Mouse (Mus musculus): Measurements from ENCODE around the gene Iqce. TPM values are rescaled to one million over a fixed set of nuclear protein-coding genes. Genes with fewer than 3 reads are reported as not detected.
A peak's percentile ranks its signal among the peaks of the same experiment; 100 is the strongest.

The Iqce gene
- polyA plus RNA-seq, 1 experiment from 2014 or later = 31.0 TPM

DNA sequence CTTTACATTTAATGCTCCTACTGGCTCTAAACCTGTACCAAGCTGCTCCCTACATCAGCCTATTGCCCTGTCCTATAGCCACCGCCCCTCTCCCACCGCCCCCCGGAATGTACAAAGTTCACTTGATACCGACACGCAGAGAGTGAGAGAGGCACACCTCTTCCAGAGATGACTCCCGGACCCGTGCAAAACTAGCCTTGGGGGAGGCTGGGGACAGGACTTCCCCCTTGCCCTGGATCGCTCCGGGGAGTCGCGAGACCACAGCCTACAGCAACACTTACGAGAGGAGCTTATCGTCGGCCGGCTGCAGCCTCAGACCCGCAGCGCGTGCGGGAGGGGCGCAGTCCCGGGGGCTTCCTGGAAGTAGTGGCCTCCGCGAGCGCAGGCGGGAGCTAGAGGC is 517 bp downstream of the Iqce start:
- Histone ChIP-seq H3K27ac (ENCODE audit: low read depth, low read length) (peak overlapping the region; percentile 53; the same call in 1 of the 2 replicates), H3K4me2 (ENCODE audit: low read depth, low read length, severe bottlenecking) (peak overlapping the region; percentile 90), H3K4me1 (replicated peaks; ENCODE audit: control insufficient read depth, insufficient read depth, low read length) (peaks cover 13% of the 10 kb centered on the region), H3K9me3 (ENCODE audit: control insufficient read depth, low read length) (no peaks in the 10 kb centered on the region), H3K9ac (ENCODE audit: low read length) (peak overlapping the region; percentile 83), H3K4me3 (ENCODE audit: low read depth, low read length) (peak overlapping the region; percentile 83), H3K36me3 (ENCODE audit: control insufficient read depth, insufficient read depth, low read length) (no peaks in the 10 kb centered on the region; the same call in 1 of the 2 replicates), H3K27me3 (ENCODE audit: control insufficient read depth, insufficient read depth, low read length) (no peaks in the 10 kb centered on the region)
- DNase-seq (ENCODE audit: low spot score) (no peak), ATAC-seq (replicated peaks; ENCODE audit: low FRiP score) (peak; percentile 9)
- WGBS = under 1% methylated on average over 25 of the region's 25 CpGs

DNA sequence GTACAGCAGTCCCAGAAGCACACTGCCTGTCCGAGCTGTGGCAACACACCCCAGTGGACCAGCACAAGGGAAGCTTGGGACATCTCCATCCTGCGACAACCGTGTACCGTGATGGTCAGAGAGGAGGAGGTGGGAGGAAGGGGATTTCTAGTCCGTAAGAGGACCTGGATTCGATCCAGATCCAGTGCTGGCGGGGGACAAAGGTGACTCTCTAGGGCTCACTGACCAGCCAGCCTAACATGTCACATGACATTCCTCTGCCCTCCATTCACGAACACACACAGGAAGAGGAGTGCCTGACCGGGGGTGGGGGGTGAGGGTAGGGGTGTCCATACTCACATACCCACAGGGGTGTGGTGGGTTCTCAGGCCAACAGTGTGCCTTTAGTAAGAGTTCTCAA is 2.4 kb downstream of the Iqce start:
- 86% methylated on average over 9 of the region's 9 CpGs for WGBS
- H3K36me3 ChIP-seq (ENCODE audit: control insufficient read depth, insufficient read depth, low read length) = no peaks in the 10 kb centered on the region; the same call in 1 of the 2 replicates
- no peak overlapping the region for H3K4me3 ChIP-seq (ENCODE audit: low read depth, low read length)
- no peak for ATAC-seq (replicated peaks; ENCODE audit: low FRiP score)
- H3K9me3 ChIP-seq (ENCODE audit: control insufficient read depth, low read length) = no peaks in the 10 kb centered on the region
- no peaks in the 10 kb centered on the region for H3K27me3 ChIP-seq (ENCODE audit: control insufficient read depth, insufficient read depth, low read length)
- no peak overlapping the region for H3K4me2 ChIP-seq (ENCODE audit: low read depth, low read length, severe bottlenecking)
- H3K9ac ChIP-seq (ENCODE audit: low read length) = no peak overlapping the region
- H3K27ac ChIP-seq (ENCODE audit: low read depth, low read length) = no peak overlapping the region
- peaks cover 10% of the 10 kb centered on the region for H3K4me1 ChIP-seq (replicated peaks; ENCODE audit: control insufficient read depth, insufficient read depth, low read length)
- DNase-seq (ENCODE audit: low spot score) = no peak

DNA sequence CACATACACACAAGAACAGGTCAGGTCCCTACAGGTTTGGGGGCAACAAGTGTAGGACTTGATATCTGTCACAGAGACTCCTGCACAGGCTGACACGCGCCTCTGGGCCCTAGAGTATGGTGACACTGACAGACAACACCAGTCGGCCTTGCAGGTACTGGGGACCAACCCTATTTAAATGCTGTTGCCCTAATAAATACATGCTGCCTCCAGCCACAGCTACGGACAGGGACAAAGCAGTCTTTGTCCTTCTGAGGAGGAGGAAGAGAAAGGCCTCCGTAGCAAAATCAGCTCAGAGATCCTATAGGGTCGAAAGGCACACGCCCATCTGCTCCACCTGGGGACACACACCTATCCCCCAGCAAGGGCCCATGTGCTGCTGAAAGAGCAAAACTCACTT is 6.2 kb downstream of the Iqce start:
- peaks cover under 1% of the 10 kb centered on the region for H3K4me1 ChIP-seq (replicated peaks; ENCODE audit: control insufficient read depth, insufficient read depth, low read length)
- no peak overlapping the region for H3K4me3 ChIP-seq (ENCODE audit: low read depth, low read length)
- WGBS = 81% methylated on average over 7 of the region's 7 CpGs
- ATAC-seq (replicated peaks; ENCODE audit: low FRiP score) (no peak), DNase-seq (ENCODE audit: low spot score) (no peak)
- H3K27ac ChIP-seq (ENCODE audit: low read depth, low read length) = no peak overlapping the region
- no peaks in the 10 kb centered on the region; the same call in 1 of the 2 replicates for H3K36me3 ChIP-seq (ENCODE audit: control insufficient read depth, insufficient read depth, low read length)
- H3K9ac ChIP-seq (ENCODE audit: low read length) = no peak overlapping the region
- H3K4me2 ChIP-seq (ENCODE audit: low read depth, low read length, severe bottlenecking) = no peak overlapping the region
- no peaks in the 10 kb centered on the region for H3K9me3 ChIP-seq (ENCODE audit: control insufficient read depth, low read length)
- no peaks in the 10 kb centered on the region for H3K27me3 ChIP-seq (ENCODE audit: control insufficient read depth, insufficient read depth, low read length)

DNA sequence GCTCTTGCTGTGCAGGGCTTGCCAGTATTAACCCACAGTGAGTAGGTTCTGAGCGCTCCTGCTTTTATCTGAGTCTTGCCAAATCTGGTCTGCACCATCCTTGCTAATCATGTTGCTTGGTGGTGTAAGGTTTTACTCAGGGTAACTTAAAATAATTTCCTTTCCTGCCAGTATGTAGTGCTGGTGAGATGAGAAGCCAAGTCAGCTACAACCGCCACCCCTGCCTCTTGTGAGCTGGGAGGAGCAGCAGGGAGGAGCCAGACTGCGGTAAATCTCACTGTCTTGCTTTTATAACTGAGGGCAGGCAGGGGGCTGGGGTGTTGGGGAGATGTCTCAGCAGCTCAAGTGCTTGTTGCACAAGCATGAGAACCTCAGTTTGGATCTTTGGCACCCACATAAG is 13.7 kb downstream of the Iqce start:
- Histone ChIP-seq H3K4me1 (replicated peaks; ENCODE audit: control insufficient read depth, insufficient read depth, low read length) (no peaks in the 10 kb centered on the region), H3K9me3 (ENCODE audit: control insufficient read depth, low read length) (no peaks in the 10 kb centered on the region), H3K36me3 (ENCODE audit: control insufficient read depth, insufficient read depth, low read length) (no peaks in the 10 kb centered on the region; the same call in 1 of the 2 replicates), H3K27me3 (ENCODE audit: control insufficient read depth, insufficient read depth, low read length) (no peaks in the 10 kb centered on the region), H3K9ac (ENCODE audit: low read length) (no peak overlapping the region), H3K4me3 (ENCODE audit: low read depth, low read length) (no peak overlapping the region), H3K27ac (ENCODE audit: low read depth, low read length) (no peak overlapping the region), H3K4me2 (ENCODE audit: low read depth, low read length, severe bottlenecking) (no peak overlapping the region)
- no peak for DNase-seq (ENCODE audit: low spot score)
- no peak for ATAC-seq (replicated peaks; ENCODE audit: low FRiP score)
- 87% methylated on average over 3 of the region's 3 CpGs for WGBS

DNA sequence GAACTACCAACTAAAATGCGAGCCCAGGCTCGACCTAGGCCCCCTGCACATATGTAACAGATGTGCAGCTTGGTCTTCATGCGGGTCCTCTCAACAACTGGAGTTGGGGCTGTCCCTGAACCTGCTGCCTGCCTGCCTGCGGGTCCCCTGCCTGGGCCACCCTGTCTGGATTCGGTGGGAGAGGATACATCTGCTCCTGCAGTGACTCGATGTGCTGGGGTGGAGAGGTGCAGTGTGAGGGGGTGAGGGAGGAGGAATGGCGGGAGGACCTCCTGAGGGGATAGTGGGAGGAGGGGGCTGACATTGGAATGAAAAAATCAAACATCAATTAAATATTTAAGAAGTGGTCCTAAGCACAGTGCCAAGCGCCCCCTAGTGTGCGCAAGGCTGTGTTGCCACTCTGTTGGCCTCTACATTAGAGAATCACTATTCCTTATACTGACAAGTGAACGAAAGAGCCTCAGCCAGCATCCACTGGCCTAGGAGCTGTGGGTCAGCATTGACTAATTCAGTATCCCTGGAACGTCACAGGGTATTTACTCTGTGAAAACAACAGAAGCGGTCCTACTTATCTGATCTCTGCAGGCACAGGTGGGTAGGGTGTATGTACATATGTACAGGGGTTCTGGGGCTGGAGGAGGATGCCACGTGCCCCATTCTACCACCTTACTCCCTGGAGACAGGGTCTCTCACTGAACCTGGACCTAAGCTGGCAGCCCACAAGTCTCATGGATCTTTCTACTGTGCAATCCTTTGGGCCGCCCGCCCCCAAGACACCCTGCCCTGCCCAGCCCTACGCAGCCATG is 17.6 kb downstream of the Iqce start:
- no peaks in the 10 kb centered on the region for H3K4me1 ChIP-seq (replicated peaks; ENCODE audit: control insufficient read depth, insufficient read depth, low read length)
- H3K9me3 ChIP-seq (ENCODE audit: control insufficient read depth, low read length) = no peaks in the 10 kb centered on the region
- WGBS = 65% methylated on average over 16 of the region's 16 CpGs
- ATAC-seq (replicated peaks; ENCODE audit: low FRiP score) = peak; percentile 63
- H3K36me3 ChIP-seq (ENCODE audit: control insufficient read depth, insufficient read depth, low read length) = no peaks in the 10 kb centered on the region; the same call in 1 of the 2 replicates
- peak; percentile 71 for DNase-seq (ENCODE audit: low spot score)
- H3K27me3 ChIP-seq (ENCODE audit: control insufficient read depth, insufficient read depth, low read length) = no peaks in the 10 kb centered on the region
- H3K4me3 ChIP-seq (ENCODE audit: low read depth, low read length) = no peak overlapping the region
- H3K4me2 ChIP-seq (ENCODE audit: low read depth, low read length, severe bottlenecking) = no peak overlapping the region
- H3K27ac ChIP-seq (ENCODE audit: low read depth, low read length) = no peak overlapping the region
- H3K9ac ChIP-seq (ENCODE audit: low read length) = no peak overlapping the region

DNA sequence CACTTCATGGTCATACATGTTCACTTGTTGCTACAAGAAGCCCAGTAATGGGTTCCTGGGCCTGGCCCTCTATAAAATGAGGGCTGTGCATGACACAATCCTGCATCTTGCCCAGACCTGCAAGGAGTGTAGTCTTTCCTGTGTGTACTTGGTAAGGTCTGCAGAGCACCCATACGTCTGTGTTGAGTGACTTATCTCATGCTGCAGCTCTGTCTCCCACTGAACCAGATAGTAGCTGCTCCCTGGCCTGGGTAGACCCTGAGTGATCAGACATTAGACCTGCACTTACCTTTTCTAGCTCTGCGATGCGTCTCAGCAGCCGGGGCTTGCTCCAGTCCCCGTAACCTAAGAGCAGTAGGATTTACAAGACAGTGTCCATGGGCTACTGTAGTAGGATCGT is 20.1 kb downstream of the Iqce start:
- 90% methylated on average over 6 of the region's 6 CpGs for WGBS
- Histone ChIP-seq H3K4me1 (replicated peaks; ENCODE audit: control insufficient read depth, insufficient read depth, low read length) (no peaks in the 10 kb centered on the region), H3K4me2 (ENCODE audit: low read depth, low read length, severe bottlenecking) (no peak overlapping the region), H3K9ac (ENCODE audit: low read length) (no peak overlapping the region), H3K36me3 (ENCODE audit: control insufficient read depth, insufficient read depth, low read length) (no peaks in the 10 kb centered on the region; the same call in 1 of the 2 replicates), H3K4me3 (ENCODE audit: low read depth, low read length) (no peak overlapping the region), H3K27me3 (ENCODE audit: control insufficient read depth, insufficient read depth, low read length) (no peaks in the 10 kb centered on the region), H3K9me3 (ENCODE audit: control insufficient read depth, low read length) (no peaks in the 10 kb centered on the region), H3K27ac (ENCODE audit: low read depth, low read length) (no peak overlapping the region)
- no peak for DNase-seq (ENCODE audit: low spot score)
- no peak for ATAC-seq (replicated peaks; ENCODE audit: low FRiP score)

DNA sequence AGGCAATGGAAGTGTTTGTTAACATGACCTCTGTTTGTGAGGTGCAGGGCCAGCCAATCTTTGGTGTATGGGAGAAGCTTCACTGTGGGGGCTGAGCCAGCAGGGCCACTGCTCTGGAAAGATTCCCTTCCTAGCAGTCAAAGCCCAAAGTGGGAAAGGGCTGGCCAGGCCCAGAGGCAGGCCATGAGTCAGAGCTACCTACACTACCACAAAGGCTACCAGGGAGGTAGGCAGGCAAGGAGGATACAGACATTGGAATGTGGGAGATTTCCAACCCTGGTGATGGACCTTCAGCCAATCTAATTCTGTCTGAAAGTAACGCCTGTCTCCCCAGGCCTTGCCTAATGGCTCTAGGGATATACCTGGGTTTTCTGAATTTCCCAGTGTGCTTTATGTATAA is 21.2 kb downstream of the Iqce start:
- Histone ChIP-seq H3K4me1 (replicated peaks; ENCODE audit: control insufficient read depth, insufficient read depth, low read length) (no peaks in the 10 kb centered on the region), H3K9me3 (ENCODE audit: control insufficient read depth, low read length) (no peaks in the 10 kb centered on the region), H3K4me3 (ENCODE audit: low read depth, low read length) (no peak overlapping the region), H3K27ac (ENCODE audit: low read depth, low read length) (no peak overlapping the region), H3K36me3 (ENCODE audit: control insufficient read depth, insufficient read depth, low read length) (no peaks in the 10 kb centered on the region; the same call in 1 of the 2 replicates), H3K27me3 (ENCODE audit: control insufficient read depth, insufficient read depth, low read length) (no peaks in the 10 kb centered on the region), H3K4me2 (ENCODE audit: low read depth, low read length, severe bottlenecking) (no peak overlapping the region), H3K9ac (ENCODE audit: low read length) (no peak overlapping the region)
- WGBS = 79% methylated on average over 1 of the region's 1 CpGs
- ATAC-seq (replicated peaks; ENCODE audit: low FRiP score) (no peak), DNase-seq (ENCODE audit: low spot score) (no peak)

DNA sequence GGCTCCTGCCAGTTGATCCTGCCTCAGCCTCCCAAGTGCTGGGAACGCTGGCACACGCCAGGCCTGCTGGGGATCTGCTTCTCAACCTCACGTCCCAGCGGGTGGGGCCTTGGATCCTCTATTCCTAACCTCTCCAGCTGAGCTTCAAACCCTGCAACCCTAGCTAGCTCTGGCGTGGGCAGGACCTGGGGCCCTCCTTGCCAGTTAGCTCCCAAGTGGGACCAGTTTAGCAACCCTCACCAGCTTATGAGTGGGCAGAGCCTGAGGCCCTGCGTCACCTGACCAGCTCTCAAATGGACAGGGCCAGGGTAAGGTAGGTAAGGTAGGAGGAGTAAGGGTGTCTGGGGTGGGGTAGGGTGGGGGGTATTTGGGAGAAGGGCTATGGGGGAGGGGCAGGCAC is 22.1 kb downstream of the Iqce start:
- Histone ChIP-seq H3K9me3 (ENCODE audit: control insufficient read depth, low read length) (no peaks in the 10 kb centered on the region), H3K4me3 (ENCODE audit: low read depth, low read length) (no peak overlapping the region), H3K36me3 (ENCODE audit: control insufficient read depth, insufficient read depth, low read length) (no peaks in the 10 kb centered on the region; the same call in 1 of the 2 replicates), H3K4me1 (replicated peaks; ENCODE audit: control insufficient read depth, insufficient read depth, low read length) (no peaks in the 10 kb centered on the region), H3K9ac (ENCODE audit: low read length) (no peak overlapping the region), H3K4me2 (ENCODE audit: low read depth, low read length, severe bottlenecking) (no peak overlapping the region), H3K27me3 (ENCODE audit: control insufficient read depth, insufficient read depth, low read length) (no peaks in the 10 kb centered on the region), H3K27ac (ENCODE audit: low read depth, low read length) (no peak overlapping the region)
- 91% methylated on average over 6 of the region's 6 CpGs for WGBS
- no peak for ATAC-seq (replicated peaks; ENCODE audit: low FRiP score)
- no peak for DNase-seq (ENCODE audit: low spot score)

DNA sequence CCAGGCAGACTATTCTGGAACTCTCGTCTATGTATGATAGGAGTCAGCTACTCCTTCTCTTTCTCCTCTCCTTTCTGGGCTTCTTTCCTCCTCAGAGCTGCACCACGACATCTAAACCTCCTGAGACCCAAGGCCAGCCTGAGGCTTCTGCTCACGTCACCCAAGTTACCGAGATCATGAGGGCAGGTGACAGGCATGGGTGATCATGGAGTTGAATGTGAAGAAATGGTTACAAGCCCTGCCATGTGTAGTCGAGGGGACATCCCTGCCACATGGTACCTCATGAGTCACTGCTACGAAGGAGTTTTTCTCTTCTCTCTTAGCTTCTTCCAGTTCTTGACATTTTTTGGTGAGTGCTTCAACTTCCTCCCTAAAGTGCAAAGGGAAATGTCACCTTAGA is 25.0 kb downstream of the Iqce start:
- H3K27me3 ChIP-seq (ENCODE audit: control insufficient read depth, insufficient read depth, low read length) = no peaks in the 10 kb centered on the region
- H3K27ac ChIP-seq (ENCODE audit: low read depth, low read length) = no peak overlapping the region
- no peaks in the 10 kb centered on the region for H3K4me1 ChIP-seq (replicated peaks; ENCODE audit: control insufficient read depth, insufficient read depth, low read length)
- no peak overlapping the region for H3K4me2 ChIP-seq (ENCODE audit: low read depth, low read length, severe bottlenecking)
- H3K36me3 ChIP-seq (ENCODE audit: control insufficient read depth, insufficient read depth, low read length) = no peaks in the 10 kb centered on the region; the same call in 1 of the 2 replicates
- DNase-seq (ENCODE audit: low spot score) (no peak), ATAC-seq (replicated peaks; ENCODE audit: low FRiP score) (no peak)
- no peak overlapping the region for H3K9ac ChIP-seq (ENCODE audit: low read length)
- 94% methylated on average over 6 of the region's 6 CpGs for WGBS
- no peak overlapping the region for H3K4me3 ChIP-seq (ENCODE audit: low read depth, low read length)
- H3K9me3 ChIP-seq (ENCODE audit: control insufficient read depth, low read length) = no peaks in the 10 kb centered on the region

Data from forebrain, embryonic 11.5 days (tissue).